Mouse (Mus musculus): ENCODE data around the gene Evl. TPM values are rescaled to one million over a fixed set of nuclear protein-coding genes. Genes with fewer than 3 reads are reported as not detected.

The Evl gene
- polyA plus RNA-seq, 1 experiment from 2014 or later, result 147 TPM

- no peak overlapping the region for H3K4me2 ChIP-seq
- ATAC-seq, result no peak
- 93% methylated on average over 6 of the region's 6 CpGs for WGBS
These were observed 76.5 kb downstream of the Evl start for GRCm38 (mm10) chr12:108630741-108631688.

GRCm38 (mm10) chr12:108632501-108632900, 78.0 kb downstream of the Evl start:
- Histone ChIP-seq H3K4me3 (no peak overlapping the region), H3K4me1 (no peaks in the 10 kb centered on the region), H3K4me2 (no peak overlapping the region), H3K27me3 (no peaks in the 10 kb centered on the region), H3K27ac (no peak overlapping the region), H3K36me3 (ENCODE audit: poor library complexity, severe bottlenecking) (peaks cover 14% of the 10 kb centered on the region; the same call in 1 of the 2 replicates), H3K9me3 (replicated peaks) (no peaks in the 10 kb centered on the region), H3K9ac (no peak overlapping the region)
- no peak for ATAC-seq

More at GRCm38 (mm10) chr12:108630741-108631688, 76.5 kb downstream of the Evl start:
- Histone ChIP-seq H3K4me1 (no peaks in the 10 kb centered on the region), H3K9ac (no peak overlapping the region), H3K9me3 (replicated peaks) (no peaks in the 10 kb centered on the region), H3K27ac (no peak overlapping the region), H3K27me3 (no peaks in the 10 kb centered on the region), H3K36me3 (ENCODE audit: poor library complexity, severe bottlenecking) (peaks cover 12% of the 10 kb centered on the region; the same call in 1 of the 2 replicates), H3K4me3 (no peak overlapping the region)

- WGBS, result 88% methylated on average over 1 of the region's 1 CpGs
- no peaks in the 10 kb centered on the region for H3K27me3 ChIP-seq
- H3K4me1 ChIP-seq, result no peaks in the 10 kb centered on the region
- H3K4me3 ChIP-seq, result no peak overlapping the region
- H3K27ac ChIP-seq, result no peak overlapping the region
- no peaks in the 10 kb centered on the region for H3K9me3 ChIP-seq (replicated peaks)
- no peak overlapping the region for H3K9ac ChIP-seq
- no peak overlapping the region for H3K4me2 ChIP-seq
- peaks cover 13% of the 10 kb centered on the region; the same call in 1 of the 2 replicates for H3K36me3 ChIP-seq (ENCODE audit: poor library complexity, severe bottlenecking)
- no peak for ATAC-seq
These were observed 79.5 kb downstream of the Evl start for GRCm38 (mm10) chr12:108634031-108634430.

- Histone ChIP-seq H3K9me3 (replicated peaks) (no peaks in the 10 kb centered on the region), H3K27ac (no peak overlapping the region), H3K9ac (no peak overlapping the region), H3K36me3 (ENCODE audit: poor library complexity, severe bottlenecking) (peaks cover 13% of the 10 kb centered on the region; the same call in 1 of the 2 replicates), H3K4me1 (no peaks in the 10 kb centered on the region), H3K4me3 (no peak overlapping the region), H3K27me3 (no peaks in the 10 kb centered on the region), H3K4me2 (no peak overlapping the region)
- ATAC-seq, result no peak
- WGBS, result 87% methylated on average over 4 of the region's 4 CpGs
These were observed 81.0 kb downstream of the Evl start for GRCm38 (mm10) chr12:108635501-108635900.

- Histone ChIP-seq H3K27ac (no peak overlapping the region), H3K4me2 (no peak overlapping the region), H3K4me1 (no peaks in the 10 kb centered on the region), H3K27me3 (no peaks in the 10 kb centered on the region), H3K36me3 (ENCODE audit: poor library complexity, severe bottlenecking) (peaks cover 13% of the 10 kb centered on the region; the same call in 1 of the 2 replicates), H3K4me3 (no peak overlapping the region), H3K9me3 (replicated peaks) (no peaks in the 10 kb centered on the region), H3K9ac (no peak overlapping the region)
- ATAC-seq, result no peak
- WGBS, result 89% methylated on average over 5 of the region's 5 CpGs
These were observed 82.9 kb downstream of the Evl start for GRCm38 (mm10) chr12:108637440-108637839.

GRCm38 (mm10) chr12:108639126-108639525, 84.6 kb downstream of the Evl start:
- Histone ChIP-seq H3K4me1 (no peaks in the 10 kb centered on the region), H3K9ac (no peak overlapping the region), H3K4me2 (no peak overlapping the region), H3K27ac (no peak overlapping the region), H3K36me3 (ENCODE audit: poor library complexity, severe bottlenecking) (peaks cover 6% of the 10 kb centered on the region; the same call in 1 of the 2 replicates), H3K27me3 (no peaks in the 10 kb centered on the region), H3K9me3 (replicated peaks) (no peaks in the 10 kb centered on the region), H3K4me3 (no peak overlapping the region)
- ATAC-seq, result no peak
- 96% methylated on average over 3 of the region's 3 CpGs for WGBS

- Histone ChIP-seq H3K9ac (no peak overlapping the region), H3K27ac (no peak overlapping the region), H3K9me3 (replicated peaks) (no peaks in the 10 kb centered on the region), H3K4me2 (no peak overlapping the region), H3K4me1 (no peaks in the 10 kb centered on the region), H3K4me3 (no peak overlapping the region), H3K36me3 (ENCODE audit: poor library complexity, severe bottlenecking) (peaks cover 6% of the 10 kb centered on the region; the same call in 1 of the 2 replicates), H3K27me3 (no peaks in the 10 kb centered on the region)
- WGBS, result 95% methylated on average over 3 of the region's 3 CpGs
- ATAC-seq, result no peak
These were observed 87.5 kb downstream of the Evl start for GRCm38 (mm10) chr12:108642019-108642418.

GRCm38 (mm10) chr12:108646234-108646633, 91.7 kb downstream of the Evl start:
- H3K36me3 ChIP-seq (ENCODE audit: poor library complexity, severe bottlenecking), result peaks cover 31% of the 10 kb centered on the region
- no peaks in the 10 kb centered on the region for H3K9me3 ChIP-seq (replicated peaks)
- H3K4me1 ChIP-seq, result no peaks in the 10 kb centered on the region
- no peak overlapping the region for H3K4me2 ChIP-seq
- 88% methylated on average over 1 of the region's 1 CpGs for WGBS
- no peak overlapping the region for H3K9ac ChIP-seq
- ATAC-seq, result no peak
- no peak overlapping the region for H3K4me3 ChIP-seq
- H3K27me3 ChIP-seq, result no peaks in the 10 kb centered on the region
- H3K27ac ChIP-seq, result no peak overlapping the region

GRCm38 (mm10) chr12:108647784-108648183, 93.3 kb downstream of the Evl start:
- H3K4me2 ChIP-seq, result no peak overlapping the region
- H3K9me3 ChIP-seq (replicated peaks), result no peaks in the 10 kb centered on the region
- H3K27me3 ChIP-seq, result no peaks in the 10 kb centered on the region
- no peak overlapping the region for H3K4me3 ChIP-seq
- H3K4me1 ChIP-seq, result no peaks in the 10 kb centered on the region
- H3K9ac ChIP-seq, result no peak overlapping the region
- peaks cover 46% of the 10 kb centered on the region for H3K36me3 ChIP-seq (ENCODE audit: poor library complexity, severe bottlenecking)
- no peak overlapping the region for H3K27ac ChIP-seq
- ATAC-seq, result no peak

- ATAC-seq, result no peak
- peaks cover 71% of the 10 kb centered on the region for H3K36me3 ChIP-seq (ENCODE audit: poor library complexity, severe bottlenecking)
These were observed 96.6 kb downstream of the Evl start for GRCm38 (mm10) chr12:108651053-108651660.

GRCm38 (mm10) chr12:108653358-108654335, 99.1 kb downstream of the Evl start:
- 89% methylated on average over 11 of the region's 11 CpGs for WGBS
- peaks cover 81% of the 10 kb centered on the region for H3K36me3 ChIP-seq (ENCODE audit: poor library complexity, severe bottlenecking)
- no peak for ATAC-seq
- no peak overlapping the region for H3K27ac ChIP-seq
- no peak overlapping the region for H3K9ac ChIP-seq
- H3K4me3 ChIP-seq, result no peak overlapping the region
- H3K9me3 ChIP-seq (replicated peaks), result no peaks in the 10 kb centered on the region
- no peaks in the 10 kb centered on the region for H3K27me3 ChIP-seq
- no peaks in the 10 kb centered on the region for H3K4me1 ChIP-seq
- H3K4me2 ChIP-seq, result no peak overlapping the region

More at GRCm38 (mm10) chr12:108651053-108651660, 96.6 kb downstream of the Evl start:
- no peaks in the 10 kb centered on the region for H3K4me1 ChIP-seq
- WGBS, result 58% methylated on average over 7 of the region's 7 CpGs
- no peak overlapping the region for H3K4me2 ChIP-seq
- no peak overlapping the region for H3K4me3 ChIP-seq
- no peak overlapping the region for H3K27ac ChIP-seq
- no peaks in the 10 kb centered on the region for H3K27me3 ChIP-seq
- no peaks in the 10 kb centered on the region for H3K9me3 ChIP-seq (replicated peaks)
- H3K9ac ChIP-seq, result no peak overlapping the region
